Mouse (Mus musculus) cerebellum, adult 9-11 months (tissue): ENCODE data around the gene Mlh1.
A peak's percentile ranks its signal among the peaks of the same experiment; 100 is the strongest.

Source experiments
- DNase-seq: peaks from one replicate; pipeline ENCODE4 v3.0.0; 2022

The Mlh1 gene

DNA sequence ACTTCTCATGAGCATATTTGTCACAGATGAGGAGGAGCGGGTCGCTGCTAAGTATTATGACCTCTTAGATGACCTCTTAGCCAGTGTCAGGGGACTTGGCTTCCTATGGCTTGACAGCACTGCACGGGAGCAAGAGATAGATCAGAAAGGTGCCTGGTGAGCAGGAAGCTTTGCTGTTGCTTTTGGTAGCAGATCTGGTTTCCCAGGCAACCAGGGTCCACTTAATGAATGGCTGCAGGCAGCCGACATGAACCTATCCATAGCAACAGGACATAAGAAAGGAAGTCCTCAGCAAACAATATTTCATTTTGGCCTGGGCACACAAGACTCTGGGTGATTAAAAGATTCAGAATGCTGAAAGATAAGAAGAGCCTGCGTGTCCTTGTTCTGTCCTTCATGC, 14.1 kb upstream of the Mlh1 start:
- DNase-seq: no peak

DNA sequence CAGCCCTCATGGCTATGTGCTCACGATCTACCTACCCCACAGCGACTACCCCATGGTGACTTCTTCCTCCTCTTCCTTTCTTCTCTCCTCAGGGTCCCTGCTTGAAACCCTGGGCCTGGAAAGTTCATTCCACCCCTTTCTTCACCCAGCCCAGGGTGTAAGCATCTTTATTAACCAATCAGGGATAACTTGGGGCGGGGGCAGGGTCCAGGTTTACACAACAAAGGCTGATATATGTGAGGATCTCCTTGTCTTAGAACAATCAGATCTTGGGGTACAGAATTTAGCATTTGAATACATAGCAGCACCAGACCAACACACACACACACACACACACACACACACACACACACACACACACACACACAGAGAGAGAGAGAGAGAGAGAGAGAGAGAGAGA, 13.5 kb upstream of the Mlh1 start:
- no peak for DNase-seq

DNA sequence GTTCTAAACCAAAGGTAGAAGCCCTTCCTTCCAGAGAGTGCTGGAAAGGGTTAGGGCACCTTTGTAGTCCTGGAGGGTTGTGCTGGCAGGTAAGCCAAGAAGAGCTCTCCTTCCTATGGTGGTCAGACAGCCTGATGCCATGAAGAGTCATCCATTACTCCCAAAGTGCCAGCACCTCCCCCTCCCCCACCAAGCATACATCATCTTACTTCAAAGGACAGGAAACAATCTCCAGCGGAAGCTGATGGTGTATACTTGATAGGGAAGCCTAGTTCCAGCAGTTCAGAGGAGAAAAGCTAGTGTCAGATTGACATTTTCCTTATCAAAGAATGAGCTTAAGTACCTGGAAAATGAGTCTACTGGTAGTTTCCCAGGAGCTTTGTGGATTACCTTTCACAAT, 3.6 kb upstream of the Mlh1 start:
- DNase-seq: no peak

DNA sequence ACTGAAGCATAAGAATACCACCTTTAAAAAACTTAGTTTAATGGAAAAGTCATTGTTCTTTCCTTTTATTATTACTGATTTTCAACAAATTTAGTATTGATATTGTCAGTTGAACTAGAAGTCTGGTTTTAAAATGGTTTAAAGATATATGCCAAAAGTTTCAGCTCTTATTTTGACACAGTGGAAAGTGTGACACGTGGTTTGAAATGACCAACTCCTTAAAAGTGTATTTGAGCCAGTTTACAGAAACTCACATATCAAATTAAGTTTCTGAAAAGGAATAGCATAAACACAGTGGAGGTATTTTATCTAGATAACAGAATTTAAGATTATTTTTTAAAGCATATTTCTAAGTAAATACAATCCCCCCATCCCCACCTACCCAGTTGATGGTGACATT, 2.4 kb upstream of the Mlh1 start:
- no peak for DNase-seq

DNA sequence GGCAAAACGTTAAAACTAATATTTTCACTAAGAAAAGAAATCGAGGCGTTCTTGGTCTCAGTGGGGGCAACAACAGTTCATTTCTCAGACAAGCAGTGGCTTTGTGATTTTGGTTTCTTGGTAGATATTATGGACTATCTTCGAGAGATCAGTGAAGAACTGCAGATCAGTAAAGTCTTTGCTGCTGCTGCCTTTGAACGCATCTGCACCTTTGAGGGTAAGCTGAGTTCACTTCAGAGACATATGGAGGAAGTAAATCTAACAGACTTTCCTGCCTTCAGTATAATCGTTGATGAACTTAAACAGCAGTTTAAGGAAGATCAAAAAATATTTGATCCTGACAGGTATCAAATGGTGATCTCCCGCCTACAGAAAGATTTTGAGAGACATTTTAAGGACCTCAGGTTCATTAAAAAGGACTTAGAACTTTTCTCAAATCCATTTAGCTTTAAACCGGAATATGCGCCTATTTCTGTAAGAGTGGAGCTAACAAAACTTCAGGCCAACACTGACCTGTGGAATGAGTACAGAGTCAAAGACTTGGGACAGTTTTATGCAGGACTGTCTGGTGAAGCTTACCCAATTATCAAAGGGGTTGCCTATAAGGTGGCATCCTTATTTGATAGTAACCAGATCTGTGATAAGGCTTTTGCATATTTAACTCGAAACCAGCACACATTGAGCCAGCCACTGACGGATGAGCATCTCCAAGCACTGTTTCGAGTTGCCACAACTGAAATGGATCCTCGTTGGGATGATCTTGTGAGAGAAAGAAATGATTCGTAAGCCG, 1.6 kb upstream of the Mlh1 start:
- DNase-seq: no peak

DNA sequence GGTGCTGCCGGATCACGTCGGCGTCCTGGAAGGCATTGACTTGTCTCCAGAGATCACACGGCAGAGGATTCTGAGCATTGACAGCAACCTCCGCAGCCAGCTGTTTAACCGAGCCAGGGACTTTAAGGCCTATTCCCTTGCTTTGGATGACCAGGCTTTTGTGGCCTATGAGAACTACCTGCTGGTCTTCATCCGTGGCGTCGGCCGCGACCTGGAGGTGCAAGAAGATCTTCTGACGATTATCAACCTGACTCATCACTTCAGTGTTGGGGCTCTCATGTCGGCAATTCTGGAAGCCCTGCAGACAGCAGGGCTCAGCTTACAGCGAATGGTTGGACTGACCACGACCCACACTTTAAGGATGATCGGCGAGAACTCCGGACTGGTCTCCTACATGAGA, 765 bp upstream of the Mlh1 start:
- no peak for DNase-seq

DNA sequence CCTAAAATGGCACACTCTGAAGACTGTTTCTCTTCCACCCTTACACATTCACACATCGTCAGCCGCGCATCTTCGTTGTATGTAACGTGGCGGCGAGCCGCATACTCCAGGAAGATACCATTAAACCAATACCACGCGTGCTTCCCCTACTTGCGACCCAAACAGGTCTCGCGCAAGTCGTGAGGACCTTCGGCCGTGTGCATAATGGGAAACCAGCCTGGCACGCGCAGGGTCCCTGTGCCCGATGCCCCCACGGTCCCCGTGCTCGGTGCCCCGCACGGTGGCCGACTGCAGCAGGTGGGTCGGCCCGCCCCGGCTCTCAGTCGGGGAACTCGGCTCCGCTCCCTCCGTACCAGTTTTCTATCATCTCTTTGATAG, 546 bp downstream of the Mlh1 start:
- no peak for DNase-seq

DNA sequence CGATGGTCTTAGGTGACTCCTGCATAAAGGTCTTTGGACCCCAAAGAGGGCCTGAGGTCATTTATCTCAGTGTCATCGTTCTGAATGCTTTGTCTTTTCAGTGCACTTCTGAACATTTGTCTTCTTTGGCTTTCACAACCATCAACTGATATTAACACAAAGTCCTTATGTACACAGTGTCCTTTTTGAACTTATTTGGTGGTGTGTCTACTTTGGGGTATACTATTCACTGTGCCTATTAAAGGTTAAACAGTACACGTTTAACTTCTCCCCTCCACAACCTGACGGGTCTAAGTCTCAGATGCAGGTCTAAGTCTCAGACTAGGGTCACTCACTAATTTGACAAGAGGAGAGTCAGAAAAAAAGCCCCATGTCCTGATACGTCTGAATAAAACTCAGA, 985 bp downstream of the Mlh1 start:
- DNase-seq: no peak

DNA sequence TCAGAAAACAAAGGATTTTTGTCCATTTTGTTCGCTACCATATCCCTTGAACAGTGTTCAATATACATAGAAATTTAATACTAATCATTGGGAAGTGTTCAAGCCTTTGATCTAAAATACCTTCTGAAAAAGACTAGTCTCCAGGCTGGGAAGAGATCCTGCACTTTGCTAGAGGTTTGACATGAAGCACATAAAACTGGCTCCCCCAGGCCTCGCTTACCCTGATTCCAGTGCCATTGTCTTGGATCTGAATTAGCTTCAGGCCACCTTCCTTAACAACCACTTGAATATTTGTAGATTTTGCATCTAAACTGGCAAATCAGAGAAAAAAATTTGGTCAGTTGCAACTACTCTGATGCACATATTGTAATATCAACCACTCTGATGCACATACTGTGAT, 3.6 kb downstream of the Mlh1 start:
- DNase-seq: no peak

DNA sequence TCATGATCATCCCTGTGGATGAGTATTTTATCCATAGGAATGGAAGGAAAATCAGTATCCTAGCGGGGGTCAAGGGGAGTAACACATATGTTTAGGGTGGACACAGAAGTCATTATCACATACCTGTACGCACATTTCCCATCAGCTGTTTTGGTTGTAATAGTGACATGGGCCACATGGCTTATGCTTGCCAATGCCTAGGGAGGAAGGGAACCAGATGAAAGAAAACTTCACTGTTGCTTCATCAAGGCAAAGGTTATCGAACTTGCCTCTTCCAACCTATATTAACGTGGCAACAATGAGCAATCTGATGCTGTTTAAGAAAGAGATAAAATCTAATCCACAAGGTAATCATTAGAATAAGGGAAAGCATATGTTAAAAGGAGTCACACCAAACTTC, 10.2 kb downstream of the Mlh1 start:
- no peak for DNase-seq

DNA sequence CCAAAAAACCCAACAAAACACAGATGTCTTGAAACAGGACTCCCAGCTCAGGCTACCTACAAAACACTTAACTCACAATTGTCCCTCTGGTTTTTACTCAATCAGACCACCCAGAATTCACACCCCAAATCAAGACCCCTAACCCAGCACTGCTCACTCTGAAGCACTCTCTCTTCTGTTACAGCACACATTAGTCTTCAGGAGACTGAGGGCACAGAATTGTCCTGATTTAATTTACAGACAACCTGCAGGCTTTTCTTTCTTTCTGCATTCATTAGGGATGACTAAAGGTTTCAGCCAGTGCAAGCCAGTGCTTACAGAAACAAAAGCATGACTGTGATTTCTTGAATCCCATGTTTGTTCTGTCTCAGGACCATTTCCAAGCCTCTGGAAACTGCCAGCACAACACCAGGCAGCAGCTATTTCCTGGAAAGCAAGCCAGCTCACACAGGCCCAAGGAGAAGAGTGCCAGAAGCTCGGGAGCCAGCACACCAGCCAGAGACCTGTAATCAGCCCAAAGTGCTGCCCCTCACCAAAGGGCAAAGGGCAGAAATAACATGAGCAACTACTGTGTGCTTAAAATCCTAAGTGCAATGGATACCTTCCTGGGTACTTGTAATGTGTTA, 11.1 kb downstream of the Mlh1 start:
- peak; percentile 22 for DNase-seq

DNA sequence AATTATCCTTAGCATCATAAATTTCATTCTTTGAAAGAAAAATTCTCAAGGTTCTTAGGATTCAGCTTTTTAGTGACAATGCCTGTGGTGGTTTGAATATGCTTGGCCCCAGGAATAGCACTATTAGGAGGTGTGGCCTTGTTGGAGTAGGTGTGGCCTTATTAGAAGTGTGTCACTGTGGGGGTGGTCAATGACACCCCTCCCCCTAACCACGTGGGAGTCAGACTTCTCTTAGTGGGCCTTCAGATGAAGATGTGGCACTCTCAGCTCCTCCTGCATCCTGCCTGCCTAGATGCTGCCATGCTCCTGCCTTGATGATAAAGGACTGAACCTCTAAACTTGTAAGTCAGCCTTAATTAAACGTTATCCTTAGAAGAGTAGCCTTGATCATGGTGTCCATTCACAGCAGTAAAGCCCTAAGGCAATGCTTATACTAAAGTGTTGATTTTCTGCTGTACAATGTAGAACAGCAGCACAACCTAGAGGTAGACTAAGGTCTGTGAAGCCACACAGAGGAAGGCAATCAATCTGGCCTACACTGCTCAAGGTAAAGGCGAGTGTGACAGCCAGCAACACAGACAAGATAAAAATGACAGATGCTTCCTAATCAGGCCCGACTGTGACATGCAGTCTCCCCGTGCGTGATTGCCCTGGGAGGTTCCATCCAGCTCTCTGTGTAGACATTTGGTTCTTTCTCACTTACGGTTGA, 19.3 kb downstream of the Mlh1 start:
- DNase-seq: no peak

DNA sequence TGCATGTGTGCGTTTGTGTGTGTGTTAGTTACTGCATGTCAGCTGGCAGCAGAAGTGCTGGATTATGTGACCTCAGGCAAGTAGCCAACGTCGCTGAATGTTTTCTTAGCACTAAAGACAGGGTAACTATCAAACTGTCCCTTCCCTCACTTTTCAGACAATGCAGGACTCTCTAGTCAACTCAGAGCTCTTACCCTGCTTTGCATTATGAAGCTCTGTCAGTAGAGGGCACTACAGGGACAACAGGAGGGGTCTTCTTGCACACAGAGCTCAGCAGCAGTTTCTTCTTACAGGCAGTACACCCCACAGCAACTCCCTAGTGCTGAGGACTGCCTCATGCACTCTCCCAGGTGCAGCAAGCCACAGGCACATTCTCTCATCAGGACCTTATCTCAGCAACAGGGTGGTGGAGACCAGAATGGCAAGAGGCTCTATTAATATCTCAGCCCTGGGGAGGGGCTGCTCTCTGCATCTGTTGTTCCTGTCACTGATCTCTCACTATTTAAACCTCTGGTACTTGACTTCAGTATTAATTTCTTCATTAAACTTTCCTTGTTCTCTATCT, 23.8 kb downstream of the Mlh1 start:
- DNase-seq: no peak

DNA sequence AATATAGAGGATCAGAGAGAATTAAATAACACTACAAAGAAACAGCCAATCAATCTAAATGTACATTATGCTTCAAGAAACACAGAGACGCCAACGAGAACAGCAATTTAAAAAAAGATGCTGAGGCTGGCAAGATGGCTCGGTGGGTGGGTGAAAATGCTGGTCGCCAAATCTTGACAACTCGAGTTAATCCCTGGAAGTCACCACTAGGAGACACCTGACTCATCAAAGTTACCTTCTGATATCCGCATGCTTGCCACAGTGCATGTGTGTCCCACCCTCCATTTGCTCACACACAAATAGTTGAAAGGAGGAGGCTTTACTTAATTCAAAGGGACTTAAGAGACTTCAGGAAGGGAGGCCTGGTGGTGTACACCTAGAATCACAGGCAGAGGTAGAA, 26.0 kb downstream of the Mlh1 start:
- DNase-seq: no peak

DNA sequence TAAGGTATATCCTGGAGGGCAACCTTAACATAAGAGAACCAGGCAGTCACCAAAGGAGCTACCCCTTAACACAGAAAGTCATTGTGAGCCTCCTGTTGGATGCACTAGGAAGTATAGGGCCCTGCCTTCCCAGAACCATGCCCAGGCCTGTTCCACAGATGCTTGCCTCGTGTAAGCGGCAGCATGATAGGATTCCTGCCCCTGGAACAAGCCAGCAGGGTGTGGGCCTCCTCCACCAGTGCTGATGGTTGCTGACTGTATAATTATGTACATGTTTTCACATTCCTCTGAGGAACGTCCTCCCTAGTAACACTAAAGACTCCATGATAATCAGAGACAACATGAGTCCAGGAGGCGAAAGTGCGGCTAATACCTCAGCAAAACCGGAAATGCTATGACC, 28.2 kb downstream of the Mlh1 start:
- DNase-seq: no peak

DNA sequence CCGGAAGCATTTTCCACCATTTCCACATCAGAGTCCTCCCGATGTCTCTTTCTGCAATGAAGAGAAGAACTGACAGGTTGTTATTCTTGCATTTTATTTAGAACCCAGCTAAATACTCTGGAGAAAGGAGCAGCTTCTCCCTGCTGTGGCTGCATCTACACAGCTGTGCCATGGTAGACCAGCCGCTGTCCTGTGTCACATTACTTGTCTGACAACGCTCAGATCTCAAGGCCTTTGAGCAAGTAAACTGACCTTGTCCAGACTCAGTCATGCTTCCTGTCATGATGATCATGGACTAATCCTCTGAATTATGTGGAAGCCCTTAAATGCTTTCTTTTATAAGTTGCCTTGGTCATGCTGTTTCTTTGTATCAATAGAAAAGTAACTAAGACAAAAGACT, 31.8 kb downstream of the Mlh1 start:
- no peak for DNase-seq

DNA sequence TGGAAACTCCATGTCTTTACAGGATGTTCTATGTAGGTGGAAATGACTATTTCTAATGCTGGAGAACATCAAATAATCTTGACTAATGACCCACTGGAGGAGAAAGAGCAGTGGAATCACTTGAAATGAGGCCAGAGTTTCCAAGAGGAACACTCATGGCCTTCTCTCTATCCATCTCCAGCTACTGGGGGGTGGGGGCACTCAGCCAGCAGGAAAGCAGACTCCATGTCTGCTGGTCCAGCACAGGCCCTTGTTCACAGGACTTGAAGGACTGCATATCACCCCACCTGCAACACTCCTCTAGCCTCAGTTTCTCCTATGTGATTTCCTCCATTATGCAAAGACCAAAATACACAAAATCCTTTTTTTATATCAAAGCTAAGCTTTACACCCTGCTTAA, 33.9 kb downstream of the Mlh1 start:
- no peak for DNase-seq

DNA sequence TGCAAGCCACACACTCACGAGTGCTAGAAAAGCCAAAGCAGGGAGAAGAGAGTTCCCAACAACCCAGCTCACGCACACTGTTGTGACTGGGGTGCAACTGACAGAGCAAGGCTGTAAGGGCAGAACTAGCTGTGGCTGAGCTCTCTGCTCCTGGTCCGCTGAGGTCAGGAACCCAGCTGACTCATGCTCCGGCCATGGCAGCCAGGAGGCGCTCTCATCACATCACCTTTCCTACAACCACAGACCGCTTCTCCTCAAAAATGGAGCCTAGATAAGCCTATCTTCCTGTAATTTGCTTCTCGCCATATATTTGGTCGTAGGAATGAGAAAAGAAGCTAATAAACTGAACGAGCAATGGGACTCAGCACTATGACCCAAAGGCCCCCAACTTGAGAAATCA, 36.9 kb downstream of the Mlh1 start:
- DNase-seq: no peak

DNA sequence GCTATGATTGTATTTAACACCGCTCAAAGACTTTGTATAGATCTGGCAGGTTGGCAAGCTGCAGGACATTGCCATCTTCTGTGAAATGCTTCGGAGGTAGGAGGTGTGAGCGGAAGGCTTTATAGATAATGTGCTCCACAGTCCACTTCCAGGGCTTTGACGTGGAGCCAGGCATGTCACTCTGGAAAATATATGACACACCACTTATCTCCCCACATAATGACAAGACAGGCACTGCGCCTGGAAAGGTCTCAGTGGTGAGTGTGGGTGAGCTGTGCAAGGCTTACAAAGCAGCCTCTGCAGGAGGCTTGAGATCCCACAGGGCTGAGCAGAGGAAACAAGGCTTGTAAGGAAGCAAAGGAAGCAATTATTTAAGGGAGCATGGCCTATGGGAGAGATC, 43.1 kb downstream of the Mlh1 start:
- DNase-seq: no peak

DNA sequence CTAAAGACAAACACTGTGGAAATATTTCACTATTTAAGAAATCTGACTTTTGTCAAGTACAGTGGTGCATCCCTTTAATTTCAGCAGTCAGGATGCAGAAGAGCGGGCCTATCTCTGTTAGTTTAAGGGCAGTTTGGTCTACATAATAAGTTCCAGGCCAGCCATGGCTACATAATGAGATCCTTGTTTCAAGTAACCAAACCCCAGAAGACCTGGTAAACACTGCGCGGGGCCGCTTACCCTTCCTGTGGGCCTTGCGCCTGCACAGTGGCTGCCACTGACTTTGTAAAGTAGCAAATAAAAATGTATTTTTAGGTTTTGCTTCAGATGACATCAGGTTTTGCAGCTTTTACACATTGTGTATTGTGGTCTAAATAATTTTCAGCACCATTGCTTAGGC, 48.2 kb downstream of the Mlh1 start:
- no peak for DNase-seq

DNA sequence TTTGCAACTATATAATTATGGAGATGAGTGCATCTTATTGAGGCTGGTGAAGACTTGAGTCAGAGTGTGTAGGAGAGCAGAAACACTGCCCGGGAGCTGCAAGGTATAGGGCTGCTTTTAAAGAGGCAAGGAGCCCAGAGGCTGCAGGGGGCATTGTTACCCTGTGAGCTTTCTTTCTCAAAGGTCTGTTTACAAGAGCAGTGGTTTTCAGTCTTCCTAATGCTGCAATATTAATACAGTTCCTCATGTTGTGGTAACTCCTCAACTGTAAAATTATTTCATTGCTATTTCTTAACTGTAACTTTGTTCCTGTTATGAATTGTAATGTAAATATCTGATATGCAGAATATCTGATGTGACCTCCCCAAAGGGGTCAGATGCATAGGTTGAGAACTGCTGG, 50.0 kb downstream of the Mlh1 start:
- no peak for DNase-seq

DNA sequence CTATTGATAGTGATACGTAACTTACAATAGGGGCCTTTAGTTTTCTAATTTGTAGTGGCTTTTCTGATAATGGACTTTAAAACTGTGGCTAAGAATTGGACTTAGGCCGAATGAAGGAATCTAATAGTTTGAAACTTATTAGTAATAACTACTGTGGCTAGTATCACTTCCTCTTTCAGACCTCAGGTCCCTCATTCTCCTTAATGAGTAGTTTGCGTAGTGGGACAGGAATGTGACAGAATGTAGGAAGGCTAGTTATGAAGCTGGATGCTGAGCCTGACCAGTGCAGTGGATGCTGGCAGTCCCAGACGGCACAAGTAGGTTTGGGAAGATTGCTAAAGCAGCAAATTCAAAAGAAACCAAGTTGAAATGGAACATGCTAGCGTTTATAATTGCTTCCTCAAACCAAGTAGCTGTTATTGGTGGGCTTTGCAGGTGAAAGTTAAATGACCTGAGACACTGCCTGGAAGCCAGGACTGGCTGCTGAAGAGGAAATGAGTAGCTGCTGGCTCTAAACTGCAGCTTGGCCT, 51.0 kb downstream of the Mlh1 start:
- no peak for DNase-seq

DNA sequence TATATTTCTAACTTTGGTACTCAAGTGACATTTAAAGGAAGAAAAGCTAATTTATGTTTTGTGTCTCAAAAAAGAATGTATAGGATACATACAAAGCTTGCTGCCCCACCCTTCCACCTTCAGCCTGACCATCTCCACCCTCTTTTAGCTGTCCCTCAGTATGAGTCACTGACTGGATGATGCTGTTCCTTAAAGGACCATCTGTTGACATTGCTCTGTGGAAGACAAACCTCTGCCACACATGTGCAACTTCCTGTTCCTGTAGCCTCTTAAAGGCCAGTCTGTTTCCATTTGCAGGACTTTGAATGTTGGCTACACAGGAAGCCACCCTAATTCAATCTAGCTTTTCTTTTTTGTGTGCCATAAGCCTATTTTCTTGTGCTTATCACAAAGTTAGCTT, 55.2 kb downstream of the Mlh1 start:
- DNase-seq: no peak

DNA sequence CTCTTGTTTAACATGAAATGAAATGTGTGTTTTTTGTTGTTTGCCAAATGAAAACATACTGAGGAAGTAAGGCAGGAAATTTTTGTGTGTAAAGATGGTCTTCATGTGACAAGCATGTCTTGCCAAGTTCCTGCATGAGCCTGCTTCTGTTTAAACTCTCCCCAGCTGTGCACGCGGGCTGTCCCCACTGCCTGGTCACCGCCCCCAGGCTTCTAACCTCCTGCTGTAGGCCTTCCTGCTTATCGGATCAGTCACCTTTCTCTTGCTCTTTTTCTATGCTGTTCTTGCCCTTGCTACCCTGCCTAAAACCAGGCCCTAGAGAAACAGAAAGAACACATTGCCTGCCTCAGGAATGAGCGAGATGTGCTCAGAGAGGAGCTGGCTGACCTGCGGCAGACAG, 58.1 kb downstream of the Mlh1 start:
- DNase-seq: no peak
